Mouse (Mus musculus) cerebellum, postnatal 10 days (tissue): ENCODE results near the gene Ccdc6.

Experiments used
- DNase-seq, 2 experiments: peaks; one replicate each; pipeline ENCODE4 v3.0.0; 2021; ENCODE audit warnings: mixed read lengths in 2 of 2

Gene Ccdc6

GRCm38 (mm10) chr10:70133188-70133587, 36.3 kb downstream of the Ccdc6 start:
- peak; percentile 42 to 47 for DNase-seq

- DNase-seq: peak in 1 of 2 experiments; percentile 42
These were observed 38.8 kb downstream of the Ccdc6 start for GRCm38 (mm10) chr10:70135680-70136079.

- no peak for DNase-seq
These were observed 40.7 kb downstream of the Ccdc6 start for GRCm38 (mm10) chr10:70137652-70138051.

- no peak for DNase-seq
These were observed 41.2 kb downstream of the Ccdc6 start for GRCm38 (mm10) chr10:70138150-70138549.

GRCm38 (mm10) chr10:70139368-70139767, 42.4 kb downstream of the Ccdc6 start:
- DNase-seq: no peak

GRCm38 (mm10) chr10:70140414-70140813, 43.5 kb downstream of the Ccdc6 start:
- no peak for DNase-seq

- DNase-seq: no peak
These were observed 45.7 kb downstream of the Ccdc6 start for GRCm38 (mm10) chr10:70142623-70143022.

GRCm38 (mm10) chr10:70144004-70144557, 47.2 kb downstream of the Ccdc6 start:
- no peak for DNase-seq

- DNase-seq: no peak
These were observed 49.0 kb downstream of the Ccdc6 start for GRCm38 (mm10) chr10:70145873-70146272.

- peak; percentile 47 to 56 for DNase-seq
These were observed 52.2 kb downstream of the Ccdc6 start for GRCm38 (mm10) chr10:70149093-70149492.

GRCm38 (mm10) chr10:70150301-70150700, 53.4 kb downstream of the Ccdc6 start:
- no peak for DNase-seq

GRCm38 (mm10) chr10:70151171-70151570, 54.2 kb downstream of the Ccdc6 start:
- no peak for DNase-seq

GRCm38 (mm10) chr10:70152190-70152743, 55.3 kb downstream of the Ccdc6 start:
- no peak for DNase-seq

- DNase-seq: no peak
These were observed 56.9 kb downstream of the Ccdc6 start for GRCm38 (mm10) chr10:70153810-70154209.

GRCm38 (mm10) chr10:70156431-70157165, 59.7 kb downstream of the Ccdc6 start:
- DNase-seq: peak; percentile 54 to 55

GRCm38 (mm10) chr10:70159651-70160320, 62.9 kb downstream of the Ccdc6 start:
- DNase-seq: peak; percentile 34 to 39

- no peak for DNase-seq
These were observed 63.9 kb downstream of the Ccdc6 start for GRCm38 (mm10) chr10:70160811-70161210.

GRCm38 (mm10) chr10:70161504-70161903, 64.6 kb downstream of the Ccdc6 start:
- peak in 1 of 2 experiments; percentile 32 for DNase-seq

GRCm38 (mm10) chr10:70163681-70164080, 66.8 kb downstream of the Ccdc6 start:
- peak; percentile 65 to 69 for DNase-seq

GRCm38 (mm10) chr10:70165877-70166276, 69.0 kb downstream of the Ccdc6 start:
- DNase-seq: peak; percentile 50 to 66

GRCm38 (mm10) chr10:70166427-70166826, 69.5 kb downstream of the Ccdc6 start:
- DNase-seq: no peak

- no peak for DNase-seq
These were observed 70.7 kb downstream of the Ccdc6 start for GRCm38 (mm10) chr10:70167625-70168024.

- no peak for DNase-seq
These were observed 71.5 kb downstream of the Ccdc6 start for GRCm38 (mm10) chr10:70168396-70168795.

GRCm38 (mm10) chr10:70169044-70169443, 72.1 kb downstream of the Ccdc6 start:
- DNase-seq: no peak
